Mouse (Mus musculus) bone marrow, adult 2 months (tissue): ENCODE data around the gene Tenm4.

Source experiments
- CTCF ChIP-seq: fragments of 200-500 bp; IDR thresholded peaks from 2 replicates; pipeline ENCODE4 v1.5.1; 2011; ENCODE audit warnings: low read length, control low read depth; ENCODE audit not compliant: control insufficient read depth, insufficient read depth
- POLR2A ChIP-seq: fragments of 200-500 bp; IDR thresholded peaks from 2 replicates; pipeline ENCODE4 v1.6.1; 2011; ENCODE audit warnings: low read depth, mild to moderate bottlenecking, control low read depth, low read length, borderline replicate concordance; ENCODE audit not compliant: control insufficient read depth

- TF ChIP-seq CTCF (peak; percentile 57), POLR2A (no peak)
Measured at GRCm38 (mm10) chr7:96554277-96554690, 383.2 kb downstream of the Tenm4 start.
